Mouse (Mus musculus): ENCODE results near the gene Krtcap2. TPM values are rescaled to one million over a fixed set of nuclear protein-coding genes. Genes with fewer than 3 reads are reported as not detected.

Gene Krtcap2
- polyA plus RNA-seq, 1 experiment from 2014 or later, result 334 TPM

GRCm38 (mm10) chr3:89238494-89238893 lies 7.3 kb upstream of the Krtcap2 start:
- H3K9me3 ChIP-seq (ENCODE audit: control insufficient read depth, low read length), result no peaks in the 10 kb centered on the region
- peaks cover 16% of the 10 kb centered on the region for H3K4me1 ChIP-seq (ENCODE audit: control insufficient read depth, insufficient read depth, low read length)
- peak; percentile 82 for ATAC-seq
- H3K27me3 ChIP-seq (replicated peaks; ENCODE audit: control insufficient read depth, insufficient read depth, low read length), result no peaks in the 10 kb centered on the region
- 0 out of 2 replicates have a peak overlapping the region, but pooled peaks have one; percentile 9 for H3K9ac ChIP-seq (ENCODE audit: low read depth, low read length)
- H3K4me2 ChIP-seq (ENCODE audit: low read depth, low read length), result peak overlapping the region; percentile 35; the same call in 1 of the 2 replicates
- peak overlapping the region; percentile 4; the same call in 1 of the 2 replicates for H3K27ac ChIP-seq (ENCODE audit: low read length)
- H3K36me3 ChIP-seq (ENCODE audit: control insufficient read depth, insufficient read depth, low read length), result no peaks in the 10 kb centered on the region; the same call in 1 of the 2 replicates
- H3K4me3 ChIP-seq (ENCODE audit: low read length), result no peak overlapping the region
- 51% methylated on average over 11 of the region's 12 CpGs for WGBS

- no peak for ATAC-seq
- Histone ChIP-seq H3K9me3 (ENCODE audit: control insufficient read depth, low read length) (no peaks in the 10 kb centered on the region), H3K27ac (ENCODE audit: low read length) (no peak overlapping the region), H3K4me2 (ENCODE audit: low read depth, low read length) (no peak overlapping the region), H3K4me3 (ENCODE audit: low read length) (no peak overlapping the region), H3K27me3 (replicated peaks; ENCODE audit: control insufficient read depth, insufficient read depth, low read length) (no peaks in the 10 kb centered on the region), H3K36me3 (ENCODE audit: control insufficient read depth, insufficient read depth, low read length) (no peaks in the 10 kb centered on the region), H3K9ac (ENCODE audit: low read depth, low read length) (no peak overlapping the region), H3K4me1 (ENCODE audit: control insufficient read depth, insufficient read depth, low read length) (peaks cover 27% of the 10 kb centered on the region)
- WGBS, result 72% methylated on average over 9 of the region's 9 CpGs
Observed at GRCm38 (mm10) chr3:89242331-89242895, 3.4 kb upstream of the Krtcap2 start.

- H3K4me2 ChIP-seq (ENCODE audit: low read depth, low read length), result no peak overlapping the region; the same call in 1 of the 2 replicates
- no peaks in the 10 kb centered on the region for H3K27me3 ChIP-seq (replicated peaks; ENCODE audit: control insufficient read depth, insufficient read depth, low read length)
- WGBS, result 23% methylated on average over 14 of the region's 14 CpGs
- ATAC-seq, result 0 out of 2 replicates have a peak, but pooled peaks have one; percentile 19
- H3K4me1 ChIP-seq (ENCODE audit: control insufficient read depth, insufficient read depth, low read length), result peaks cover 32% of the 10 kb centered on the region
- no peaks in the 10 kb centered on the region for H3K36me3 ChIP-seq (ENCODE audit: control insufficient read depth, insufficient read depth, low read length)
- H3K27ac ChIP-seq (ENCODE audit: low read length), result no peak overlapping the region
- H3K4me3 ChIP-seq (ENCODE audit: low read length), result 0 out of 2 replicates have a peak overlapping the region, but pooled peaks have one; percentile 5
- no peaks in the 10 kb centered on the region for H3K9me3 ChIP-seq (ENCODE audit: control insufficient read depth, low read length)
- peak overlapping the region; percentile 37 for H3K9ac ChIP-seq (ENCODE audit: low read depth, low read length)
Observed at GRCm38 (mm10) chr3:89243609-89244008, 2.2 kb upstream of the Krtcap2 start.

GRCm38 (mm10) chr3:89244158-89244981 lies 1.4 kb upstream of the Krtcap2 start:
- Histone ChIP-seq H3K4me3 (ENCODE audit: low read length) (peak overlapping the region; percentile 44), H3K27ac (ENCODE audit: low read length) (no peak overlapping the region), H3K36me3 (ENCODE audit: control insufficient read depth, insufficient read depth, low read length) (no peaks in the 10 kb centered on the region), H3K4me2 (ENCODE audit: low read depth, low read length) (peak overlapping the region; percentile 91), H3K27me3 (replicated peaks; ENCODE audit: control insufficient read depth, insufficient read depth, low read length) (no peaks in the 10 kb centered on the region), H3K9me3 (ENCODE audit: control insufficient read depth, low read length) (no peaks in the 10 kb centered on the region), H3K4me1 (ENCODE audit: control insufficient read depth, insufficient read depth, low read length) (peaks cover 28% of the 10 kb centered on the region), H3K9ac (ENCODE audit: low read depth, low read length) (peak overlapping the region; percentile 57)
- 17% methylated on average over 25 of the region's 25 CpGs for WGBS
- no peak for ATAC-seq

- peaks cover 28% of the 10 kb centered on the region for H3K4me1 ChIP-seq (ENCODE audit: control insufficient read depth, insufficient read depth, low read length)
Observed at GRCm38 (mm10) chr3:89244982-89245687, 631 bp upstream of the Krtcap2 start.

GRCm38 (mm10) chr3:89246261-89247100 lies 715 bp downstream of the Krtcap2 start, which contains the start of gene Trim46:
Gene Trim46 (minus strand): TSS chr3:89246309.
- Histone ChIP-seq H3K9me3 (ENCODE audit: control insufficient read depth, low read length) (no peaks in the 10 kb centered on the region), H3K4me3 (ENCODE audit: low read length) (peak within 1 kb of the TSS; percentile 82), H3K27me3 (replicated peaks; ENCODE audit: control insufficient read depth, insufficient read depth, low read length) (no peaks in the 10 kb centered on the region), H3K9ac (ENCODE audit: low read depth, low read length) (peak within 1 kb of the TSS; percentile 89), H3K4me2 (ENCODE audit: low read depth, low read length) (peak within 1 kb of the TSS; percentile 91), H3K4me1 (ENCODE audit: control insufficient read depth, insufficient read depth, low read length) (peaks cover 39% of the 10 kb centered on the region), H3K27ac (ENCODE audit: low read length) (peak within 1 kb of the TSS; percentile 82), H3K36me3 (ENCODE audit: control insufficient read depth, insufficient read depth, low read length) (no peaks in the 10 kb centered on the region)
- WGBS, result under 1% methylated on average over 42 of the region's 42 CpGs
- peak; percentile 82 for ATAC-seq

More at GRCm38 (mm10) chr3:89244982-89245687, 631 bp upstream of the Krtcap2 start:
- Histone ChIP-seq H3K36me3 (ENCODE audit: control insufficient read depth, insufficient read depth, low read length) (no peaks in the 10 kb centered on the region), H3K9ac (ENCODE audit: low read depth, low read length) (peak overlapping the region; percentile 57), H3K4me3 (ENCODE audit: low read length) (peak overlapping the region; percentile 44), H3K9me3 (ENCODE audit: control insufficient read depth, low read length) (no peaks in the 10 kb centered on the region), H3K4me2 (ENCODE audit: low read depth, low read length) (peak overlapping the region; percentile 91), H3K27me3 (replicated peaks; ENCODE audit: control insufficient read depth, insufficient read depth, low read length) (no peaks in the 10 kb centered on the region), H3K27ac (ENCODE audit: low read length) (no peak overlapping the region)
- ATAC-seq, result no peak
- WGBS, result under 1% methylated on average over 25 of the region's 26 CpGs

- no peaks in the 10 kb centered on the region for H3K9me3 ChIP-seq (ENCODE audit: control insufficient read depth, low read length)
- WGBS, result 89% methylated on average over 4 of the region's 4 CpGs
- H3K4me3 ChIP-seq (ENCODE audit: low read length), result peak overlapping the region; percentile 82; the same call in 1 of the 2 replicates
- H3K36me3 ChIP-seq (ENCODE audit: control insufficient read depth, insufficient read depth, low read length), result no peaks in the 10 kb centered on the region
- no peak overlapping the region for H3K27ac ChIP-seq (ENCODE audit: low read length)
- ATAC-seq, result no peak
- peak overlapping the region; percentile 89; the same call in 1 of the 2 replicates for H3K9ac ChIP-seq (ENCODE audit: low read depth, low read length)
- peak overlapping the region; percentile 91 for H3K4me2 ChIP-seq (ENCODE audit: low read depth, low read length)
- no peaks in the 10 kb centered on the region for H3K27me3 ChIP-seq (replicated peaks; ENCODE audit: control insufficient read depth, insufficient read depth, low read length)
- peaks cover 48% of the 10 kb centered on the region for H3K4me1 ChIP-seq (ENCODE audit: control insufficient read depth, insufficient read depth, low read length)
Observed at GRCm38 (mm10) chr3:89247466-89247865, 1.7 kb downstream of the Krtcap2 start.

- Histone ChIP-seq H3K27ac (ENCODE audit: low read length) (peak overlapping the region; percentile 30), H3K9ac (ENCODE audit: low read depth, low read length) (no peak overlapping the region; the same call in 1 of the 2 replicates), H3K4me3 (ENCODE audit: low read length) (no peak overlapping the region), H3K4me1 (ENCODE audit: control insufficient read depth, insufficient read depth, low read length) (peaks cover 43% of the 10 kb centered on the region), H3K4me2 (ENCODE audit: low read depth, low read length) (0 out of 2 replicates have a peak overlapping the region, but pooled peaks have one; percentile 24), H3K9me3 (ENCODE audit: control insufficient read depth, low read length) (no peaks in the 10 kb centered on the region), H3K27me3 (replicated peaks; ENCODE audit: control insufficient read depth, insufficient read depth, low read length) (no peaks in the 10 kb centered on the region), H3K36me3 (ENCODE audit: control insufficient read depth, insufficient read depth, low read length) (no peaks in the 10 kb centered on the region)
- ATAC-seq, result peak; percentile 23; the same call in 1 of the 2 replicates
- WGBS, result 25% methylated on average over 7 of the region's 7 CpGs
Observed at GRCm38 (mm10) chr3:89250435-89251040, 4.8 kb downstream of the Krtcap2 start.

Measured in intestine, embryonic 16.5 days (tissue).